Mouse (Mus musculus) intestine, embryonic 15.5 days (tissue): Measurements from ENCODE around the gene Tbc1d8. TPM values are rescaled to one million over a fixed set of nuclear protein-coding genes. Genes with fewer than 3 reads are reported as not detected.

Source experiments
- ATAC-seq: fragments of 200-750 bp; cut with Nextera tagmentation; 2 replicates; pipeline ENCODE4 v1.8.0; 2017; ENCODE audit warnings: moderate TSS enrichment, moderate library complexity
- H3K27ac ChIP-seq: fragments of 300-500 bp; sonication (generic); 2 replicates; pipeline ENCODE4 v1.5.1; 2015; ENCODE audit warnings: mild to moderate bottlenecking, inconsistent platforms
- H3K27me3 ChIP-seq: fragments of 300-500 bp; sonication (generic); replicated peaks from 2 replicates; pipeline ENCODE4 v1.6.1; 2015; ENCODE audit warnings: inconsistent platforms
- H3K36me3 ChIP-seq: fragments of 300-500 bp; sonication (generic); 2 replicates; pipeline ENCODE4 v1.6.1; 2015; ENCODE audit warnings: inconsistent platforms
- H3K4me1 ChIP-seq: fragments of 300-500 bp; sonication (generic); replicated peaks from 2 replicates; pipeline ENCODE4 v1.6.1; 2015; ENCODE audit warnings: inconsistent platforms
- H3K4me2 ChIP-seq: fragments of 300-500 bp; sonication (generic); replicated peaks from 2 replicates; pipeline ENCODE4 v1.6.1; 2015; ENCODE audit warnings: mild to moderate bottlenecking, inconsistent platforms
- H3K4me3 ChIP-seq: fragments of 300-500 bp; sonication (generic); replicated peaks from 2 replicates; pipeline ENCODE4 v1.5.1; 2015; ENCODE audit warnings: inconsistent platforms
- H3K9ac ChIP-seq: fragments of 300-500 bp; sonication (generic); 2 replicates; pipeline ENCODE4 v1.6.1; 2015; ENCODE audit warnings: inconsistent platforms
- H3K9me3 ChIP-seq: fragments of 300-500 bp; sonication (generic); 2 replicates; pipeline ENCODE4 v1.6.1; 2016; ENCODE audit warnings: inconsistent platforms
- whole genome bisulfite sequencing: fragments of 180-500 bp; shearing (Covaris S2); methylation state at CpG from one replicate; pipeline ENCODE4 v1.1.7; 2015; 5-methylcytosine and 5-hydroxymethylcytosine counted together
- polyA plus RNA-seq: library from polyadenylated mRNA; unstranded; fragments of >200 nt; fragmentation: Nextera tagmentation; extraction: Ambion mirVana; gene quantifications from 2 replicates; pipeline ENCODE4 v1.2.1, GENCODE M21; 2015

Gene Tbc1d8
- polyA plus RNA-seq, 1 experiment from 2014 or later = 8.7 TPM

DNA sequence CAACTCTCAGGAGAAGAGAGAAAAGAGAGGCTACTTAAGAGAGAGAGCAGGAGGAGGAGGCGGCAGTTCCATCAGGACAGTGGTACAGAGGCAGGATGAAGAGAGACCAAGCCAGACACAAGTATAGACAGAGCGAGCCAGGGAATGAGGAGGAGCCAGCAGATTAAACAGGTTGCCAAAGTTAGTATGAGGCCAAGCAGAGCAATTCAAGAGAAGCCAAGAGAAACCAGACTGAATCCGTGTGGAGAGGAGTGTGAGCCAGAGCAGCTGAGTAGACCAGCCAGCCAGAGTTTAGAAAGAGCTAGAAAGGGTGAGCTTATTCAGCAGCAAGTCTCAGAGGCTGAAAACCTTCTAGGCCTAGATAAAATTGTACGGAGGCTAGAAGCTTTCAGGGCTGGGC, 91.1 kb downstream of the Tbc1d8 start:
- 78% methylated on average over 4 of the region's 4 CpGs for WGBS
- H3K4me3 ChIP-seq = no peak overlapping the region
- H3K9me3 ChIP-seq = no peaks in the 10 kb centered on the region
- no peaks in the 10 kb centered on the region for H3K27me3 ChIP-seq
- no peaks in the 10 kb centered on the region for H3K4me1 ChIP-seq
- H3K4me2 ChIP-seq = no peak overlapping the region
- no peak for ATAC-seq
- H3K36me3 ChIP-seq = no peaks in the 10 kb centered on the region
- no peak overlapping the region for H3K27ac ChIP-seq
- no peak overlapping the region for H3K9ac ChIP-seq

DNA sequence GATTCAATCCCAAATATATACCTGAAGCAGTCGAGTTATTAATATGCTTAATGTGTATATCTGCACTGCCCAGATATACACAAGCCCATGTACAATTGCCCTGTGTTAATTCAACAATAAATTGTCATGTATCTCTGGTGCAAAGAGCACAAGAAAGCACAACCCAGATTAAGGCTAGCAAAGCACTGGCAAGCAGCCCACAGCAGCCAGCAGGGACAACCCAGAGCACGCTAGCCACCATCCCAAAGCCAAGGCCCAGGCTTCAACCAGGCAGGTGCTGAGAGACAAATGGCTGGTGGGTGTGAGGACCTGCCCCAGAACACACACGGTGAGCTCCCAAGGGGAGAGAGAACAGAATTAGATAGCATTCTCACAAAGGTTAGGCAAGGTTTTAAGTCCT, 92.1 kb downstream of the Tbc1d8 start:
- H3K4me1 ChIP-seq = no peaks in the 10 kb centered on the region
- H3K36me3 ChIP-seq = no peaks in the 10 kb centered on the region
- ATAC-seq = no peak
- 75% methylated on average over 3 of the region's 3 CpGs for WGBS
- H3K4me3 ChIP-seq = no peak overlapping the region
- no peaks in the 10 kb centered on the region for H3K27me3 ChIP-seq
- H3K27ac ChIP-seq = no peak overlapping the region
- H3K9ac ChIP-seq = no peak overlapping the region
- no peak overlapping the region for H3K4me2 ChIP-seq
- H3K9me3 ChIP-seq = no peaks in the 10 kb centered on the region

DNA sequence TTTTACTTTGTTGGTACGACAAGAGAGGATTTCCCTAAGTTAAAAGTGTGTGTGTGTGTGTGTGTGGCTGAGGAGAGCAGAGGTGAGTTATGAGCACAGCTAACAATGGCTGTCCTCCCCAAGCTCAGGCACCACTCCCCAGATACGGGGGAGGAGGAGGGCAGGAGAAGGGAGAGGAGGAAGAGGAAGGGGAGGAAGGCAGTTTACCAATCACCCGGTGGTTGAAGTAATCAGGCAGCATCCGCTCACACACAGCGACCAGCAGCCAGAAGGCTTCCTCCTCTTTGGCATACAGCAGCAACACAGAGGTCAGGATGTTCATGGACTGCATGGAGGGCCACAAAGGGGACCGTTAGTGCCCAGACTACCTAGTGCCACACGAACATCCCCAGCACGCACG, 93.6 kb downstream of the Tbc1d8 start:
- H3K4me3 ChIP-seq = no peak overlapping the region
- no peak overlapping the region for H3K9ac ChIP-seq
- no peak overlapping the region for H3K27ac ChIP-seq
- no peaks in the 10 kb centered on the region for H3K9me3 ChIP-seq
- no peaks in the 10 kb centered on the region for H3K4me1 ChIP-seq
- H3K4me2 ChIP-seq = no peak overlapping the region
- ATAC-seq = no peak
- H3K27me3 ChIP-seq = no peaks in the 10 kb centered on the region
- 77% methylated on average over 9 of the region's 9 CpGs for WGBS
- no peaks in the 10 kb centered on the region for H3K36me3 ChIP-seq

DNA sequence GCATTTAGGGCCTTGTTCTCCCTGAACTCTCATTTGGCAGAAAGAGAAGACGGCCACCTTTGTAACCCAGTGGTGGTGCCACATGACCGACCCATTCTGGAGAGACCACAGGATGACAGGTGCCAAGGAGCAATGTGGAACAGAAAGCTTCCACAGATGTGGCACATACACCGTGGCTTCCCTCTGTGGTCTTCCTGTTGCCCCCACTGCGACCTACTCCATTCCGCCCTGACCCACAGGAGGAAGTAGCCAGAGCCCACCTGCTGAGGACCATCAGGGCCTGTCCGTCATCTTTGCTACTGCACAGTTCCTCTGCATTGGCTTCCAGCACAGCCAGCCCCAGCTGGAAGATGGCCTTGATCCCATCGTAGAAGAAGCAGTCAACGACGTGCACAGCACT, 97.5 kb downstream of the Tbc1d8 start:
- Histone ChIP-seq H3K27me3 (no peaks in the 10 kb centered on the region), H3K4me1 (no peaks in the 10 kb centered on the region), H3K4me2 (no peak overlapping the region), H3K9ac (no peak overlapping the region), H3K9me3 (no peaks in the 10 kb centered on the region), H3K27ac (no peak overlapping the region), H3K36me3 (peaks cover 3% of the 10 kb centered on the region; the same call in 1 of the 2 replicates), H3K4me3 (no peak overlapping the region)
- no peak for ATAC-seq
- 90% methylated on average over 9 of the region's 9 CpGs for WGBS

DNA sequence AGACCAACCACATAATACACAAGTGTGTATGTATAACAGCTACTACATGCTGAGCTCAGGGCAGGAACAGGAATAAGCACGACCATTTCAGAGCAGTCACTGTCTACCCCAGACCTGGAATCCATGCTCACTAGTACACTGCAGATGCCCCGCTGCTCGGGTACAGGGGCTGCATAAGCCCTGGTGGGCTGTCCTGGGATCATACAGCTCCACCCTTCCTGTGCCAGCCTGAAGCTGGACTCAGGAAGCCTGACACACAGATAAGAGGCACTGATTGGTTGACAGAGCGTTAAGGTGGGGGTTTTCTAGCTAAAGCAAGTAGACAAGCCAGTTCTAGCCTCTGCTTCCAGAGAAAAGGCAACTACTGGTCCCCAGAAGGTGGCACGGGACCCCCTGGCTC, 99.5 kb downstream of the Tbc1d8 start:
- no peak overlapping the region for H3K27ac ChIP-seq
- H3K36me3 ChIP-seq = peaks cover 3% of the 10 kb centered on the region; the same call in 1 of the 2 replicates
- no peak overlapping the region for H3K4me2 ChIP-seq
- no peak for ATAC-seq
- no peak overlapping the region for H3K4me3 ChIP-seq
- no peaks in the 10 kb centered on the region for H3K9me3 ChIP-seq
- H3K27me3 ChIP-seq = no peaks in the 10 kb centered on the region
- H3K9ac ChIP-seq = no peak overlapping the region
- 73% methylated on average over 5 of the region's 5 CpGs for WGBS
- no peaks in the 10 kb centered on the region for H3K4me1 ChIP-seq

DNA sequence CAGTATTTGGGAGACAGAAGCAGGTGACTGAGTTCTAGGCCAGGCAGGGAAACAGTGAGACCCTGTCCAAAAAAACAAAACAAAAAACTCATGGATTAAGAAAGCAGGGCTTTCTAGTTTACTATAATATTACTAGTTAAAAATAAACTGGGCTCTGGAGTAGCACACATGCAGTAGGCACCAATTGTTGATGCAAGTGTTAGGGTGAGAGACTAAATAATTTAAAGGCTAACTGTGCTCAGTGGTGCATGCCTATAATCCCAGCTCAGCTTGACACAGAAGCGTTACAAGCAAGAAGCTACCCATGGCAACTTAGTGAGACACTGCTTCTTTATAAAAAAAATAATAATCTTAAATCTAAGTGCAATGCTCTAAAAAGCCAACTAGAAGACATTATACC, 100.0 kb downstream of the Tbc1d8 start:
- Histone ChIP-seq H3K9me3 (no peaks in the 10 kb centered on the region), H3K4me2 (no peak overlapping the region), H3K27ac (no peak overlapping the region), H3K4me3 (no peak overlapping the region), H3K36me3 (peaks cover 3% of the 10 kb centered on the region; the same call in 1 of the 2 replicates), H3K9ac (no peak overlapping the region), H3K4me1 (no peaks in the 10 kb centered on the region), H3K27me3 (no peaks in the 10 kb centered on the region)
- no peak for ATAC-seq
- WGBS = 74% methylated on average over 1 of the region's 1 CpGs

DNA sequence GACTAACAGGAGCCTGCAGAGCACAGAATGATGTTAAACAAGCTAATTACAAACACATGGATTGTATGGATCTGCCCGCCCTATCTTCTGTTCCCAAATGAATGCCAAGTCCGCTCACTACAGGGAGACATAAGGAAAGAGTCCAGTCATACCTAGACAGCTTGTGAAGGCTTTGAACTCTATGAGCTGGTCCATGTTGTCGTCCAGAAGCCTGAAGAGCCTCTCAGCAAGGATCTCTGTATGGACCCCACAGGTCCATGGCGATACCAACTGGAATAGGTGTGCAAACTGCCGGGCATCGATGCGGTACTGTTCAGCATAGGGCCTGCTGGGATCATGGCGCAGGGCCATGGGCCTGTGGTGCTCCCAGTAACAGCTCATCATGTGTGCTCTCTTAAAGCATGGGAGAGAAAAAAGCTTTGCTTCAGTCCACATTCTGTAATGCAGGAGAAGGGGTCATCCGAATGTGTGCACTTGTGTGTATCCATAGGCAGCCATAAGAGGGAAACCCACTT, 101.8 kb downstream of the Tbc1d8 start:
- no peak overlapping the region for H3K4me2 ChIP-seq
- H3K4me1 ChIP-seq = no peaks in the 10 kb centered on the region
- H3K27me3 ChIP-seq = no peaks in the 10 kb centered on the region
- 95% methylated on average over 9 of the region's 9 CpGs for WGBS
- no peak overlapping the region for H3K9ac ChIP-seq
- no peak overlapping the region for H3K27ac ChIP-seq
- no peaks in the 10 kb centered on the region for H3K9me3 ChIP-seq
- H3K36me3 ChIP-seq = peaks cover 14% of the 10 kb centered on the region; the same call in 1 of the 2 replicates
- no peak for ATAC-seq
- no peak overlapping the region for H3K4me3 ChIP-seq

DNA sequence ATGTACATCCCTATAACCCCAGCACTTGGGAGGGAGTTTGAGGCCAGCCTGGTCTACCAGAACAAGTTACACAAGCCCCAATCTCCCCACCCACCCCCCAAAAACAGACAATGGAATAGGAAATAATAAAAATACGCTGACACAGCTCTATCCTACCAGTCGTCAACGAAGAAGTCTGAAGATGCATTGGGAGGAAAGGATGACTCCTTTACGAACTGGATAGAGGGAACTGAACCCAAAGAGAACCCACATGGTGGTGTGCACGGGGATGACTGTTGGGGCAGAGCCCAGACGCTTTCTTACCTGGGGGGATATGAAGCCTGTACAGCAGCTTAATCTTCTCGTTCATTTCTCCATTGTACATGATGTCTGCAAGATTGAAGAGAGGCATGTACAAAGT, 102.4 kb downstream of the Tbc1d8 start:
- no peak for ATAC-seq

DNA sequence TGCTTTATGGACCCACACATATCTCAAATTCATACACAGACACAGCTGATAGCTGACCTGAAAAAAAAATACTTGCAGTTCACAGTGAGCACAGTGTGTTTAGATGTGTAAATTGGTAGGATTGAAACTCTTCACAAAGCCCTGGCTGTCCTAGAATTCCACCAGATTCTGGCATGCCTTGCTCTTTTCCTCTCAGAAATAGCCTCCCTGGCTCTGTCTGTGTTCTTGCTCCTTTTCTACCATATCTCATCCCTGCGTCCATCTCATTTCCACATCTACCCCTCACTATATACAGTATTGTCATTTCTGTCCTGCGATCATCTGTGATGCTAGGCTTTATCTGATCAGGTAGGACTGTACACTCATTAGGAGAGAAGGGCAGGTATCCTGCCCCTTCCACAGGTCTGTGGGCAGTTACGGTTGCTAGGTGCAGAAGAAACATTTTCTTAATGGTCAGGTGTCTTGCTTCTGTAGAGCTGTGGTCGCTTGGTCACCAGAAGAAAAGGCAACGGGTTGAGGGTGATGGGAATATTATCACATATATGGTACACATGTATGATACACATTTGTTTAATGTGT, 104.2 kb downstream of the Tbc1d8 start:
- 83% methylated on average over 5 of the region's 5 CpGs for WGBS
- peaks cover 31% of the 10 kb centered on the region for H3K36me3 ChIP-seq
- H3K9me3 ChIP-seq = no peaks in the 10 kb centered on the region
- no peak overlapping the region for H3K27ac ChIP-seq
- H3K27me3 ChIP-seq = no peaks in the 10 kb centered on the region
- H3K9ac ChIP-seq = no peak overlapping the region
- peak; percentile 44; the same call in 1 of the 2 replicates for ATAC-seq
- no peak overlapping the region for H3K4me2 ChIP-seq
- H3K4me1 ChIP-seq = peaks cover 6% of the 10 kb centered on the region; the same call in 1 of the 2 replicates
- H3K4me3 ChIP-seq = no peak overlapping the region

More for the DNA sequence above, 102.4 kb downstream of the Tbc1d8 start:
- no peaks in the 10 kb centered on the region for H3K27me3 ChIP-seq
- no peak overlapping the region for H3K27ac ChIP-seq
- H3K4me2 ChIP-seq = no peak overlapping the region
- H3K4me3 ChIP-seq = no peak overlapping the region
- peaks cover 20% of the 10 kb centered on the region for H3K36me3 ChIP-seq
- H3K9me3 ChIP-seq = no peaks in the 10 kb centered on the region
- H3K4me1 ChIP-seq = no peaks in the 10 kb centered on the region
- no peak overlapping the region for H3K9ac ChIP-seq
- whole genome bisulfite sequencing = 87% methylated on average over 7 of the region's 7 CpGs

DNA sequence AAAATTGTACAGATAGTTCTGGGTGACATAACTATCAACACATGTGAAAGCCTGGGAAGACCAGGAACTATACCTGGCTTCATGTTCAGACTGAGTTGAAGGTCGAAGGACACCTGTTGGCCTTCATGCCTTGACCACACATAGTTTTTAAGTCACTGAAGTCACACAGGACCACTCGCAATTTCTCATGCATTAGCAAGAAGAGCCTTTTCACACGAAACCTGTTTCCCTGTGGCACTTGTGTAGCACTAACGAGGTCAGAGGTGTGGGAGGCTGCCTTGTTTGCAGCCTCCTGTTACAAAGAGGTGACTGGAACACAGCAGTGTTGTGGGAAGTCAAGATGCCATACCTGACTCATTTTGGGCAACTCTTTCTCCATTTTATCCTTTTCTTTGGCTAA, 105.2 kb downstream of the Tbc1d8 start:
- H3K27ac ChIP-seq = no peak overlapping the region
- H3K4me1 ChIP-seq = peaks cover 12% of the 10 kb centered on the region
- ATAC-seq = no peak
- H3K4me3 ChIP-seq = no peak overlapping the region
- no peak overlapping the region for H3K9ac ChIP-seq
- H3K27me3 ChIP-seq = no peaks in the 10 kb centered on the region
- no peak overlapping the region for H3K4me2 ChIP-seq
- no peaks in the 10 kb centered on the region for H3K9me3 ChIP-seq
- H3K36me3 ChIP-seq = peaks cover 31% of the 10 kb centered on the region
- 70% methylated on average over 4 of the region's 4 CpGs for WGBS

DNA sequence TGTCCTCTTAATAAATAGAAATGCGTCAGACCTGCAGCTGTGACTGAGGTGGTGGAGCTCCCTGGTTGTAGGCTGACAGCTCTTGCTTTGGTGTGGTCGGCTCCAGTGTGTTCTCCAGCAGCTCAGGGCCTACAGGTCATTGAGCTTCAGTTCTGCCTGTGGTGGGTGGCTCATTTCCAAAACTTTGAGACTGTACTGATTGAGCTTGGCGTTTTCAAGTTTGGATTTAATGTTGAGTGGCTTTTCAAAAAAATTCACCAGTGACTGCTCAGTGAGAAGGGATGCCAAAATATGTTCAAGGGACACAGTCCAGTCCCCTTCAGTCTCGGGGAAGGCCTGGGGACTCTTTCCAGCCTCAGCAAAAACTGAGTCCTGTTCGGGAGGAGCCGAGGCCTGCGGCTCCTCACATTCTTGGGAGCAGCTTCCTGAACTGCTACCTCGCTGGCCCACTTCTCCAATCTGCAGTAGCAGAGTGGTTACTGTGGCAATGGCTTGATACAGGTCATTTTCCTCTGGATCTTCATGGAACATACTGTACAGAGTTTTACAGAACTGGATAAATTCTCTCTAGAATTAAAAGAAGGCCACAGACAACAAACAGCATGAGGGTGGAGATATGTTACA, 106.2 kb downstream of the Tbc1d8 start:
- no peak overlapping the region for H3K27ac ChIP-seq
- no peak overlapping the region for H3K9ac ChIP-seq
- H3K36me3 ChIP-seq = peaks cover 31% of the 10 kb centered on the region
- ATAC-seq = no peak
- H3K9me3 ChIP-seq = no peaks in the 10 kb centered on the region
- H3K4me2 ChIP-seq = no peak overlapping the region
- H3K27me3 ChIP-seq = no peaks in the 10 kb centered on the region
- 83% methylated on average over 8 of the region's 8 CpGs for WGBS
- peaks cover 12% of the 10 kb centered on the region for H3K4me1 ChIP-seq
- no peak overlapping the region for H3K4me3 ChIP-seq

DNA sequence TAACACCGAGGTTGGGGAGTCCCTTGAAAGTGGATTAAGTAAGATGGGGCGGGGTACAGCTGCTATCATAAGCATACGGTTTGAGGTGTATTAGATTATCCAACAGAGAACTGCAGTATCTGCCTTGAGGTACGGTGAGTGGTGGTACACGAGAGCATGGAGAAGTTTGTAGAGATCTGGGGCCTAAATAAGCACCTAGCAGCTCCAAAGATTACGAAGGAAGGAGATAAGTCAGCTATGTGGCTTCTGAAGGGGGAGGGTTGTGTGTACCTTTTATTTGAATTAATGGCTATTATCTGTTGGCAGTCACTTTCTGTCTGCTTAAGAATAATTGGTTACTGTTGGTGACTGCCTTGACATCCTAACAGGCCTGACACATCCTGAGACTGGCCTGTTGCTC, 108.1 kb downstream of the Tbc1d8 start:
- 79% methylated on average over 6 of the region's 6 CpGs for WGBS
- Histone ChIP-seq H3K9ac (no peak overlapping the region), H3K27me3 (no peaks in the 10 kb centered on the region), H3K36me3 (peaks cover 28% of the 10 kb centered on the region), H3K4me1 (peaks cover 14% of the 10 kb centered on the region), H3K4me2 (no peak overlapping the region), H3K27ac (0 out of 2 replicates have a peak overlapping the region, but pooled peaks have one; percentile 3), H3K9me3 (no peaks in the 10 kb centered on the region), H3K4me3 (no peak overlapping the region)
- ATAC-seq = no peak
